Mouse (Mus musculus) activated CD4-positive, CD25-positive, alpha-beta regulatory T cell, adult 4 months (primary cell): ENCODE results near the gene Acap1. TPM values are rescaled to one million over a fixed set of nuclear protein-coding genes. Genes with fewer than 3 reads are reported as not detected.
"Not testable (repeated sequence)": the region's sequence is repeated elsewhere in the genome, so short reads cannot be mapped to it uniquely, and the experiment has no call there.

Experiments
- ATAC-seq: one replicate; pipeline ENCODE4 v1.8.0; 2017
- polyA plus RNA-seq, 2 experiments: library from polyadenylated mRNA; unstranded; fragments of 100-300 nt; shearing (Covaris generic); gene quantifications; one replicate each; pipeline ENCODE4 v1.2.1; 2017

The Acap1 gene
- 100 to 1,000 TPM; 213 to 273 TPM for polyA plus RNA-seq

GRCm38 (mm10) chr11:69895291-69895690 is at the start of gene Acap1:
Gene Acap1, minus strand, starts transcription at chr11:69895539.
- ATAC-seq, result peak; percentile 37

- ATAC-seq, result no peak
Observed at GRCm38 (mm10) chr11:69940962-69941361, 45.6 kb upstream of the Acap1 start.

GRCm38 (mm10) chr11:69939731-69940130 is 44.4 kb upstream of the Acap1 start:
- ATAC-seq, result no peak

- no peak for ATAC-seq
Observed at GRCm38 (mm10) chr11:69939181-69939580, 43.8 kb upstream of the Acap1 start.

- ATAC-seq, result no peak
Observed at GRCm38 (mm10) chr11:69938401-69938979, 43.2 kb upstream of the Acap1 start.

- ATAC-seq, result no peak
Observed at GRCm38 (mm10) chr11:69937834-69938233, 42.5 kb upstream of the Acap1 start.

GRCm38 (mm10) chr11:69937385-69937784 is 42.0 kb upstream of the Acap1 start:
- no peak for ATAC-seq

- ATAC-seq, result no peak
Observed at GRCm38 (mm10) chr11:69936714-69937347, 41.5 kb upstream of the Acap1 start.

- ATAC-seq, result no peak
Observed at GRCm38 (mm10) chr11:69936156-69936555, 40.8 kb upstream of the Acap1 start.

GRCm38 (mm10) chr11:69935137-69935879 is 40.0 kb upstream of the Acap1 start, which contains the start of gene Ybx2:
Gene Ybx2, plus strand, starts transcription at chr11:69935796.
- peak; percentile 77 for ATAC-seq

- ATAC-seq, result no peak
Observed at GRCm38 (mm10) chr11:69934681-69935080, 39.3 kb upstream of the Acap1 start.

GRCm38 (mm10) chr11:69934169-69934568 is 38.8 kb upstream of the Acap1 start:
- ATAC-seq, result peak; percentile 47

- no peak for ATAC-seq
Observed at GRCm38 (mm10) chr11:69933066-69933465, 37.7 kb upstream of the Acap1 start.

GRCm38 (mm10) chr11:69932254-69932653 is 36.9 kb upstream of the Acap1 start:
- ATAC-seq, result no peak

GRCm38 (mm10) chr11:69931769-69932168 is 36.4 kb upstream of the Acap1 start:
- ATAC-seq, result no peak

- no peak for ATAC-seq
Observed at GRCm38 (mm10) chr11:69930967-69931537, 35.7 kb upstream of the Acap1 start.

- ATAC-seq, result not testable (repeated sequence)
Observed at GRCm38 (mm10) chr11:69930176-69930575, 34.8 kb upstream of the Acap1 start.

- ATAC-seq, result no peak
Observed at GRCm38 (mm10) chr11:69929712-69930111, 34.4 kb upstream of the Acap1 start.

- no peak for ATAC-seq
Observed at GRCm38 (mm10) chr11:69927501-69927900, 32.2 kb upstream of the Acap1 start.

GRCm38 (mm10) chr11:69922796-69923195 is 27.5 kb upstream of the Acap1 start:
- no peak for ATAC-seq

- ATAC-seq, result no peak
Observed at GRCm38 (mm10) chr11:69922012-69922756, 26.8 kb upstream of the Acap1 start.
